Mouse (Mus musculus) central nervous system, embryonic 18 days (tissue): ENCODE results near the gene Pcdh8. TPM values are rescaled to one million over a fixed set of nuclear protein-coding genes. Genes with fewer than 3 reads are reported as not detected.

Source experiments
- polyA plus RNA-seq: library from polyadenylated mRNA; depleted of rRNA; stranded (reverse); fragments of >200 nt; gene quantifications from 2 replicates; pipeline ENCODE4 v1.2.3, GENCODE M21; 2012; rRNA removed

Pcdh8 gene
- 56.1 and 66.7 TPM in 2 replicates for polyA plus RNA-seq

GRCm38 (mm10) chr14:79771094-79771535, at the start of gene Pcdh8:
Gene Pcdh8 (minus strand): TSS chr14:79771312.

Other genes with a start within 250 kb of the Pcdh8 start
- 52.8 and 55.2 TPM in 2 replicates for gene Sugt1, start 183.6 kb downstream of the Pcdh8 start, polyA plus RNA-seq
- gene Cnmd, start 109.1 kb downstream of the Pcdh8 start, polyA plus RNA-seq = 1.9 and 5.0 TPM in 2 replicates
- 2.8 and 2.9 TPM in 2 replicates for gene Olfm4, start 212.8 kb upstream of the Pcdh8 start, polyA plus RNA-seq